Mouse (Mus musculus): ENCODE measurements around the gene 2300003K06Rik. TPM values are rescaled to one million over a fixed set of nuclear protein-coding genes. Genes with fewer than 3 reads are reported as not detected.

Gene 2300003K06Rik
- polyA plus RNA-seq, 1 experiment: not detected

GRCm38 (mm10) chr11:99793367-99793766, 44.5 kb downstream of the 2300003K06Rik start, which contains the start of gene Gm11596:
Gm11596 (minus strand) TSS chr11:99793467.
- DNase-seq: no peak
- no peak within 1 kb of the TSS for H3K4me3 ChIP-seq (replicated peaks; ENCODE audit: extremely low read depth, low read depth, low read length)
- TF ChIP-seq CTCF (IDR thresholded peaks at IDR 0.05; ENCODE audit: insufficient read depth, low read length): no peak
- no peak for TF ChIP-seq POLR2A (IDR thresholded peaks at IDR 0.05; ENCODE audit: borderline replicate concordance, extremely low read depth, low read depth, low read length)
- WGBS: 62% methylated on average over 2 of the region's 2 CpGs
- H3K4me1 ChIP-seq (ENCODE audit: control insufficient read depth, insufficient read depth, low read length): no peaks in the 10 kb centered on the region

Other genes with a start within 250 kb of the 2300003K06Rik start
- gene Krtap1-3, start 246.7 kb downstream of the 2300003K06Rik start, polyA plus RNA-seq (2012; rRNA removed): not detected in 2 replicates
- not detected in 2 replicates for gene Krtap9-3, start 240.0 kb downstream of the 2300003K06Rik start, polyA plus RNA-seq (2012; rRNA removed)
- gene Gm11938, start 234.8 kb downstream of the 2300003K06Rik start, polyA plus RNA-seq (2012; rRNA removed): not detected in 2 replicates
- not detected in 2 replicates for gene Gm11937, start 227.9 kb downstream of the 2300003K06Rik start, polyA plus RNA-seq (2012; rRNA removed)
- gene Krtap2-4, start 223.2 kb downstream of the 2300003K06Rik start, polyA plus RNA-seq (2012; rRNA removed): not detected in 2 replicates
- not detected in 2 replicates for gene Gm11562, start 217.6 kb downstream of the 2300003K06Rik start, polyA plus RNA-seq (2012; rRNA removed)
- gene Krtap4-1, start 209.8 kb downstream of the 2300003K06Rik start, polyA plus RNA-seq (2012; rRNA removed): not detected in 2 replicates
- not detected in 2 replicates for gene Krtap4-2, start 203.0 kb downstream of the 2300003K06Rik start, polyA plus RNA-seq (2012; rRNA removed)
- not detected in 2 replicates for gene Krtap4-7, start 194.0 kb downstream of the 2300003K06Rik start, polyA plus RNA-seq (2012; rRNA removed)
- not detected in 2 replicates for gene Gm11555, start 187.8 kb downstream of the 2300003K06Rik start, polyA plus RNA-seq (2012; rRNA removed)
- gene Gm11563, start 179.1 kb downstream of the 2300003K06Rik start, polyA plus RNA-seq (2012; rRNA removed): not detected in 2 replicates
- gene Krtap4-6, start 172.1 kb downstream of the 2300003K06Rik start, polyA plus RNA-seq (2012; rRNA removed): not detected in 2 replicates
- not detected in 2 replicates for gene Gm14190, start 147.3 kb downstream of the 2300003K06Rik start, polyA plus RNA-seq (2012; rRNA removed)
- gene Gm14180, start 103.8 kb downstream of the 2300003K06Rik start, polyA plus RNA-seq (2012; rRNA removed): not detected in 2 replicates
- gene Gm11595, start 65.2 kb downstream of the 2300003K06Rik start, polyA plus RNA-seq (2012; rRNA removed): not detected in 2 replicates
- gene Krtap4-8, start 57.4 kb downstream of the 2300003K06Rik start, polyA plus RNA-seq (2012; rRNA removed): not detected in 2 replicates
- gene Krtap4-9, start 52.9 kb downstream of the 2300003K06Rik start, polyA plus RNA-seq (2012; rRNA removed): not detected in 2 replicates
- gene Gm11596, start 44.6 kb downstream of the 2300003K06Rik start, polyA plus RNA-seq (2012; rRNA removed): not detected in 2 replicates
- gene Gm11569, start 39.1 kb downstream of the 2300003K06Rik start, polyA plus RNA-seq (2012; rRNA removed): not detected in 2 replicates
- not detected in 2 replicates for gene Gm11554, start 33.6 kb downstream of the 2300003K06Rik start, polyA plus RNA-seq (2012; rRNA removed)
- gene Krtap4-13, start 28.2 kb downstream of the 2300003K06Rik start, polyA plus RNA-seq (2012; rRNA removed): not detected in 2 replicates
- gene Gm11564, start 22.4 kb downstream of the 2300003K06Rik start, polyA plus RNA-seq (2012; rRNA removed): not detected in 2 replicates
- gene Krtap4-16, start 13.5 kb upstream of the 2300003K06Rik start, polyA plus RNA-seq (2012; rRNA removed): not detected in 2 replicates
- not detected in 2 replicates for gene Gm11568, start 19.9 kb upstream of the 2300003K06Rik start, polyA plus RNA-seq (2012; rRNA removed)
- not detected in 2 replicates for gene Gm11559, start 26.4 kb upstream of the 2300003K06Rik start, polyA plus RNA-seq (2012; rRNA removed)
- not detected in 2 replicates for gene Krtap9-1, start 35.3 kb upstream of the 2300003K06Rik start, polyA plus RNA-seq (2012; rRNA removed)
- gene Gm11567, start 41.1 kb upstream of the 2300003K06Rik start, polyA plus RNA-seq (2012; rRNA removed): 0.19 TPM in 1 of 2 replicates, not detected in the other
- gene Krtap31-1, start 69.9 kb upstream of the 2300003K06Rik start, polyA plus RNA-seq (2012; rRNA removed): not detected in 2 replicates
- gene Gm11565, start 76.7 kb upstream of the 2300003K06Rik start, polyA plus RNA-seq (2012; rRNA removed): not detected in 2 replicates
- gene Krtap31-2, start 98.2 kb upstream of the 2300003K06Rik start, polyA plus RNA-seq (2012; rRNA removed): not detected in 2 replicates
- not detected in 2 replicates for gene Krtap9-5, start 110.4 kb upstream of the 2300003K06Rik start, polyA plus RNA-seq (2012; rRNA removed)
- gene Krtap29-1, start 141.0 kb upstream of the 2300003K06Rik start, polyA plus RNA-seq (2012; rRNA removed): not detected in 2 replicates
- not detected in 2 replicates for gene Krtap16-1, start 148.5 kb upstream of the 2300003K06Rik start, polyA plus RNA-seq (2012; rRNA removed)
- 5.5 and 8.8 TPM in 2 replicates for gene Krtap17-1, start 155.9 kb upstream of the 2300003K06Rik start, polyA plus RNA-seq (2012; rRNA removed)
- not detected in 2 replicates for gene Krt33a, start 178.1 kb upstream of the 2300003K06Rik start, polyA plus RNA-seq (2012; rRNA removed)
- not detected in 2 replicates for gene Krt33b, start 191.8 kb upstream of the 2300003K06Rik start, polyA plus RNA-seq (2012; rRNA removed)
- gene Krt34, start 203.5 kb upstream of the 2300003K06Rik start, polyA plus RNA-seq (2012; rRNA removed): 0.07 TPM in 1 of 2 replicates, not detected in the other
- 0.14 TPM in 1 of 2 replicates, not detected in the other for gene Krt31, start 212.5 kb upstream of the 2300003K06Rik start, polyA plus RNA-seq (2012; rRNA removed)

All from lung, adult 2 months (tissue).